Mouse (Mus musculus): ENCODE measurements at regions not wholly inside any gene's neighbourhood (a gene's known extent, or its start where the extent isn't known, plus 50 kb on each side); places are given as distances from the start of the nearest gene placed in this dataset.

- Histone ChIP-seq H3K9ac (ENCODE audit: low read depth, low read length) (no peak overlapping the region), H3K9me3 (ENCODE audit: control insufficient read depth) (no peaks in the 10 kb centered on the region), H3K27ac (ENCODE audit: low read depth, low read length) (no peak overlapping the region), H3K4me2 (replicated peaks; ENCODE audit: low read depth) (no peak overlapping the region), H3K36me3 (ENCODE audit: control insufficient read depth, insufficient read depth) (no peaks in the 10 kb centered on the region), H3K4me3 (ENCODE audit: low read depth, low read length) (no peak overlapping the region), H3K27me3 (replicated peaks; ENCODE audit: control insufficient read depth, insufficient read depth, low read length) (no peaks in the 10 kb centered on the region), H3K4me1 (replicated peaks; ENCODE audit: control insufficient read depth, insufficient read depth, low read length) (no peaks in the 10 kb centered on the region)
- TF ChIP-seq CTCF (IDR thresholded peaks at IDR 0.05; ENCODE audit: low read depth): no peak
- no peak for ATAC-seq
- 71% methylated on average over 2 of the region's 2 CpGs for WGBS
Measured at GRCm38 (mm10) chr9:85432220-85432619, 105.1 kb upstream of the Tent5a start.

DNA sequence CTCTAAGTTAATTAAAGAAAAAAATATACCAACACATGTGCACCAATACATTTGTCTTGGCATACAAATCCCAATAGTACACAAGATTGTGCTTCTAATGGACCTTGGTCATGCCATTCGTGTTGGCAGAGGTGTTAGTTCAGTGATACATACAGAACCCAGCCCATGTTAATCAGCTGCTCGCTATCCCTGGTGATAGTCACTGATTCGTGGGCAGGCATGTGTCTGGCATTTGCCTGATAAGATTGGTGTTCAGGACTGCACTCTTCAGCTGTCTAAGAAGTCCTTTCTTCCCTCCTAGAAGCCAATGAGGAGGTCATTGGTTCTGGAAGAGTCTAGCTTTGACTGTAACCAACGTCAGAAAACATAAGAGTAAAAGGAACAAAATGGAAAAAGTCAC, 99.7 kb upstream of the Tent5a start:
- Histone ChIP-seq H3K4me1 (replicated peaks; ENCODE audit: control insufficient read depth, insufficient read depth, low read length) (no peaks in the 10 kb centered on the region), H3K9me3 (ENCODE audit: control insufficient read depth) (no peaks in the 10 kb centered on the region), H3K9ac (ENCODE audit: low read depth, low read length) (no peak overlapping the region), H3K27me3 (replicated peaks; ENCODE audit: control insufficient read depth, insufficient read depth, low read length) (no peaks in the 10 kb centered on the region), H3K4me2 (replicated peaks; ENCODE audit: low read depth) (no peak overlapping the region), H3K27ac (ENCODE audit: low read depth, low read length) (no peak overlapping the region), H3K4me3 (ENCODE audit: low read depth, low read length) (no peak overlapping the region), H3K36me3 (ENCODE audit: control insufficient read depth, insufficient read depth) (no peaks in the 10 kb centered on the region)
- 55% methylated on average over 4 of the region's 4 CpGs for WGBS
- ATAC-seq: no peak
- no peak for TF ChIP-seq CTCF (IDR thresholded peaks at IDR 0.05; ENCODE audit: low read depth)

DNA sequence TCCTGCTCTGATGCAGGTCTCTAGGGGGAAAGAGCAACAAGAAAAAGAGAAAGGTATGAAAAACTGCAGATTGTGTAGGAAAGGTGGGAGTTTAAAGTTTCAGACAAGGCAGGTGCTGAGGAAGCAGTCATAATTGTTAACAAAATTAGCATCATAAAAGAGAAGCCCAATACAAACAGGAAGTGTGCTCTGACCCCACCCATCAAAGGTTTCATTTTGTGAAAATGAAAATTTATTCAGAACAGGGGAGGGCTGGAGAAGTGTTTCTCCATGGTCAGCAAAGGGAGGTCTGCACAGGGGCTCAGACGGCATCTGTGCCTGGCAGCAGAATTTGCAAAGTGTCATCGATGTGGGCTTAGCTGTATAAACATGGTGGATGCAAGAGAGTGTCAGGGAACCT, 96.8 kb upstream of the Tent5a start:
- 78% methylated on average over 2 of the region's 2 CpGs for WGBS
- ATAC-seq: no peak

DNA sequence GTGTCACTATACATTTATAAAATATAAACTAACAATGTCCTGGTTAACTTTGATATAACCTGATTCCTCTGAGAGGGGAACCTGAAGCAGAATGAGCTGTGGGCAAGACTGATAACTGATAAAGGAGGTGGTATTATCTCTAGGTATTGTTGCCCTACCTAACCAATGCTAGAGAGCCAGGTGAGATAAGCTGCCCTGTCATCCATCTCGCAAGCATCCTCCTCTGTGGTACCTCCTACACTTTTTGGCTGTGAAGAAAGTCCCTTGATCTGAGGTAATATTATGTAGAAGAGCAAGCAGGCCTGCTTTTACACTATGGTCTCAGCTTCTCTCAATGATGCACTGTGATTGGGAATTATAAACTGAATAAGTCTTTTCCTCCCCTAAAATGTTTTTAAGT, 87.2 kb upstream of the Tent5a start:
- Histone ChIP-seq H3K9ac (ENCODE audit: low read depth, low read length) (no peak overlapping the region), H3K36me3 (ENCODE audit: control insufficient read depth, insufficient read depth) (no peaks in the 10 kb centered on the region), H3K27ac (ENCODE audit: low read depth, low read length) (no peak overlapping the region; the same call in 1 of the 2 replicates), H3K4me1 (replicated peaks; ENCODE audit: control insufficient read depth, insufficient read depth, low read length) (peaks cover 6% of the 10 kb centered on the region; the same call in 1 of the 2 replicates), H3K27me3 (replicated peaks; ENCODE audit: control insufficient read depth, insufficient read depth, low read length) (no peaks in the 10 kb centered on the region), H3K4me2 (replicated peaks; ENCODE audit: low read depth) (no peak overlapping the region), H3K9me3 (ENCODE audit: control insufficient read depth) (no peaks in the 10 kb centered on the region), H3K4me3 (ENCODE audit: low read depth, low read length) (no peak overlapping the region)
- ATAC-seq: no peak
- TF ChIP-seq CTCF (IDR thresholded peaks at IDR 0.05; ENCODE audit: low read depth): no peak
- 86% methylated on average over 1 of the region's 1 CpGs for WGBS

More for the DNA sequence above, 96.8 kb upstream of the Tent5a start:
- TF ChIP-seq CTCF (IDR thresholded peaks at IDR 0.05; ENCODE audit: low read depth): no peak
- no peak overlapping the region for H3K4me2 ChIP-seq (replicated peaks; ENCODE audit: low read depth)
- no peaks in the 10 kb centered on the region for H3K9me3 ChIP-seq (ENCODE audit: control insufficient read depth)
- no peak overlapping the region for H3K4me3 ChIP-seq (ENCODE audit: low read depth, low read length)
- no peaks in the 10 kb centered on the region for H3K36me3 ChIP-seq (ENCODE audit: control insufficient read depth, insufficient read depth)
- H3K27me3 ChIP-seq (replicated peaks; ENCODE audit: control insufficient read depth, insufficient read depth, low read length): no peaks in the 10 kb centered on the region
- no peaks in the 10 kb centered on the region for H3K4me1 ChIP-seq (replicated peaks; ENCODE audit: control insufficient read depth, insufficient read depth, low read length)
- no peak overlapping the region for H3K9ac ChIP-seq (ENCODE audit: low read depth, low read length)
- no peak overlapping the region for H3K27ac ChIP-seq (ENCODE audit: low read depth, low read length)

DNA sequence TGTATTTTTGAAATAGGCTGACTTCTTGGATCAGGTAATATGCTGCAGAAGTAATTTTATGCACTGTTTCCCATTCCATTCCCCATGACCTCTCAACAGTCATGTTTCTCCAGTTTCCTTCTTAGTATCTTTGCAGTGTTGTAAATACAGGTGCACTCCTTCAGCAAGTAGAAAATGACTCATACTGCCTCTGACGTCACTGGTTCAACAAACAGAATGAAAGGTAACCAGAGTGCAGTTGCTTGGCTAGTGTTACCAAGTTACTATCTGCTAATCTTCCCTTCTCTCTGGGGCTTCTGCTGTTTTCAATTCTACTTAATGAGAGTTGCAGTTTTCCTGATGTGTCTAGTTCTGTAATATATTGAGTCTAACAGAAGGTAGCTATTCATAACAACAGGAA, 86.7 kb upstream of the Tent5a start:
- no peak for TF ChIP-seq CTCF (IDR thresholded peaks at IDR 0.05; ENCODE audit: low read depth)
- no peak overlapping the region for H3K4me2 ChIP-seq (replicated peaks; ENCODE audit: low read depth)
- peaks cover 6% of the 10 kb centered on the region; the same call in 1 of the 2 replicates for H3K4me1 ChIP-seq (replicated peaks; ENCODE audit: control insufficient read depth, insufficient read depth, low read length)
- no peak overlapping the region for H3K9ac ChIP-seq (ENCODE audit: low read depth, low read length)
- H3K27ac ChIP-seq (ENCODE audit: low read depth, low read length): no peak overlapping the region; the same call in 1 of the 2 replicates
- no peaks in the 10 kb centered on the region for H3K27me3 ChIP-seq (replicated peaks; ENCODE audit: control insufficient read depth, insufficient read depth, low read length)
- H3K36me3 ChIP-seq (ENCODE audit: control insufficient read depth, insufficient read depth): no peaks in the 10 kb centered on the region
- 10% methylated on average over 1 of the region's 1 CpGs for WGBS
- no peaks in the 10 kb centered on the region for H3K9me3 ChIP-seq (ENCODE audit: control insufficient read depth)
- peak; percentile 83 for ATAC-seq
- H3K4me3 ChIP-seq (ENCODE audit: low read depth, low read length): no peak overlapping the region

DNA sequence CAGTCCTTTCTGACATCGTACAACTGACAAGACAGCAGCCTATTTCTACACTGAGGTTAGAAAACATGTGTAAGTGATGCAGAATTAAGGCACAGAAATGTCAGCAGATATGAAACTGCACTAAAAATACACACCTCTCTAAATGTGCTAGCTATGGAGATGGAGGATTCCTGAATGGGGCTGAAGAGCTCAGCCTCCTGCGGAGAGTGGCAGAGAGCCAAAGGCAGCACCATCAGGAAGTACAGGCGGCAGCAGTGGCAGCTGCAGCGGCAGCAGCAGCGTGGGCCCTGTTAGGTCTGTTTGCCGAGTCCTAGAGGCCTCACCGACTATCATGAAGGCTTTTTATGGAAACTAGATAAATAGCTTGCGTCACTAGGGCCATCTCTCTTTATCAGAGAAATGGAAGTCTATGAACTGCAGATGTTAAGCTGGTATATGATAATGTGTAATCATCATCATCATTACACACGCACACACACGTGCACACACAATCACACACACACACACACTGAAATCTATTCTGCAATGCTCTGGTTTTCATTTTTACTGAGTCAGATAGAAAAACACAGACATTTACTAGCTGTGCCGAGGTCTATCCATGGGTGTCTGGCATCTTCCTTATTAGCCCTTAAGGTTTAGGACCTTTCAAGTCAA, 83.6 kb upstream of the Tent5a start:
- peaks cover 8% of the 10 kb centered on the region; the same call in 1 of the 2 replicates for H3K4me1 ChIP-seq (replicated peaks; ENCODE audit: control insufficient read depth, insufficient read depth, low read length)
- WGBS: 14% methylated on average over 11 of the region's 11 CpGs
- ATAC-seq: peak; percentile 66
- peak overlapping the region; percentile 83 for H3K27ac ChIP-seq (ENCODE audit: low read depth, low read length)
- H3K4me2 ChIP-seq (replicated peaks; ENCODE audit: low read depth): peak overlapping the region; percentile 35
- no peaks in the 10 kb centered on the region for H3K9me3 ChIP-seq (ENCODE audit: control insufficient read depth)
- no peak overlapping the region for H3K4me3 ChIP-seq (ENCODE audit: low read depth, low read length)
- TF ChIP-seq CTCF (IDR thresholded peaks at IDR 0.05; ENCODE audit: low read depth): peak; percentile 19
- no peak overlapping the region for H3K9ac ChIP-seq (ENCODE audit: low read depth, low read length)
- H3K36me3 ChIP-seq (ENCODE audit: control insufficient read depth, insufficient read depth): no peaks in the 10 kb centered on the region
- H3K27me3 ChIP-seq (replicated peaks; ENCODE audit: control insufficient read depth, insufficient read depth, low read length): no peaks in the 10 kb centered on the region

All from intestine, postnatal 0 days (tissue).